Mouse (Mus musculus): ENCODE measurements at regions not wholly inside any gene's neighbourhood (a gene's known extent, or its start where the extent isn't known, plus 50 kb on each side); places are given as distances from the start of the nearest gene placed in this dataset.

GRCm38 (mm10) chr2:157633286-157633685 is 62.2 kb upstream of the Blcap start:
- DNase-seq (ENCODE audit: low read depth, low spot score), result no peak

GRCm38 (mm10) chr2:157635670-157636069 is 64.6 kb upstream of the Blcap start:
- peak; percentile 80 for DNase-seq (ENCODE audit: low read depth, low spot score)

GRCm38 (mm10) chr2:157640873-157641272 is 69.8 kb upstream of the Blcap start:
- DNase-seq (ENCODE audit: low read depth, low spot score), result no peak

GRCm38 (mm10) chr2:157663584-157664375 is 73.4 kb upstream of the Ctnnbl1 start:
- DNase-seq (ENCODE audit: low read depth, low spot score), result peak; percentile 80

- DNase-seq (ENCODE audit: low read depth, low spot score), result no peak
These were observed 72.7 kb upstream of the Ctnnbl1 start for GRCm38 (mm10) chr2:157664481-157664880.

- DNase-seq (ENCODE audit: low read depth, low spot score), result no peak
These were observed 67.0 kb upstream of the Ctnnbl1 start for GRCm38 (mm10) chr2:157670191-157670590.

GRCm38 (mm10) chr2:157674906-157675305 is 62.3 kb upstream of the Ctnnbl1 start:
- DNase-seq (ENCODE audit: low read depth, low spot score), result no peak

GRCm38 (mm10) chr2:157676396-157677176 is 60.6 kb upstream of the Ctnnbl1 start:
- DNase-seq (ENCODE audit: low read depth, low spot score), result no peak

GRCm38 (mm10) chr2:157677262-157677661 is 59.9 kb upstream of the Ctnnbl1 start:
- DNase-seq (ENCODE audit: low read depth, low spot score), result no peak

GRCm38 (mm10) chr2:157681931-157682330 is 55.3 kb upstream of the Ctnnbl1 start:
- no peak for DNase-seq (ENCODE audit: low read depth, low spot score)

Measured in embryo, embryonic 11.5 days (tissue).